In the genomic region with DNA sequence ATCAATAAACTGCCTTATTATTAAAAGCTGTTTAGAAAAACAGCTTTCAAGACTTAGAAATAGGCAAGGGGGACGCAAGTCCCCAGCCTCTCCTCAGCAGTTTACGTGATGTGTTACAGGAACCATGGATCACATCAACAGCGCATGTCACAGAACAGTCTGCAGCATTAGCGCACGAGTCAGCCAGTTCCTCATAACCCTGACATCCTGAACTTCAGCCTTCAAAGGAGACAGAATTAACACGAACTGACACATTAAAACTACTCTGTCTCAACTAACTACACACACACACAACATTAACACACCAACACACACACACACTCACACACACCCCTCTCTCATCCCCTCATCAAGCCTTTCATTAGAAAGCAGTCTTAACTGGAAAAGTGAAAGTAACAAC, we compare ENCODE assay signal across 15 mouse cellular contexts.
DNase-seq lines count a peak whose midpoint lies in the region; ATAC-seq lines count a peak whose summit lies in the region.
"Had no signal": no experiment of that assay in that cellular context is flagged by ENCODE, and none has a peak within 500 bp of the region (broad histone marks: within the 10 kb centered on the region; RNA-seq: fewer than 3 reads in every experiment).

No protein-coding gene starts in this region.

- 68% methylated on average over 6 of the region's 6 CpGs for WGBS in heart, embryonic 12.5 days

- H3K36me3 ChIP-seq in heart, embryonic 12.5 days, result no peaks in the 10 kb centered on the region

- no peaks in the 10 kb centered on the region for H3K9me3 ChIP-seq in heart, embryonic 12.5 days (replicated peaks)
- H3K9me3 ChIP-seq: neural tube, embryonic 13.5 days had no signal

- H3K27ac ChIP-seq in heart, embryonic 12.5 days (ENCODE audit: poor library complexity, severe bottlenecking), result no peak overlapping the region
- H3K27ac ChIP-seq: left cerebral cortex, adult 2 months; neural tube, embryonic 13.5 days had no signal

- no peak overlapping the region for H3K4me3 ChIP-seq in heart, embryonic 12.5 days
- H3K4me3 ChIP-seq: left cerebral cortex, adult 2 months; neural tube, embryonic 13.5 days had no signal

- peak overlapping the region; percentile 29; the same call in 1 of the 2 replicates for H3K4me2 ChIP-seq in heart, embryonic 12.5 days
- H3K4me2 ChIP-seq: neural tube, embryonic 13.5 days had no signal

- DNase-seq in heart, adult 9 months (ENCODE audit: low spot score in 2 of 2), result no peak
- DNase-seq in lung, postnatal 36 days, result peak; percentile 39
- no peak for DNase-seq in lung, postnatal 10 days
- peak; percentile 65 for DNase-seq in induced T-regulatory cell, adult 2 months (ENCODE audit: low read depth)
- DNase-seq in yolk sac, embryonic 10.5 days (ENCODE audit: low spot score), result no peak
- DNase-seq in gastrocnemius, postnatal 36 days, result no peak
- DNase-seq: adrenal gland, postnatal 10 days; cerebellum, adult 9-10 months; kidney, postnatal 10 days; right cerebral cortex, postnatal 14 days had no signal

- intact Hi-C loops in gastrocnemius, postnatal 36 days (cut with DNase I), result no loop called here

- no peak for ATAC-seq in heart, embryonic 12.5 days (ENCODE audit: insufficient number of reproducible peaks, low FRiP score)
- peak; percentile 77 for ATAC-seq in megakaryocyte-erythroid progenitor cell, adult 5-6 weeks (replicated peaks; ENCODE audit: low FRiP score, low TSS enrichment, poor library complexity, severe bottlenecking)
- ATAC-seq: Patski had no signal

- H3K9ac ChIP-seq in heart, embryonic 12.5 days, result no peak overlapping the region
- H3K9ac ChIP-seq: neural tube, embryonic 13.5 days had no signal

- H3K4me1 ChIP-seq in heart, embryonic 12.5 days (replicated peaks), result peaks cover 18% of the 10 kb centered on the region
- H3K4me1 ChIP-seq: neural tube, embryonic 13.5 days had no signal

- no peaks in the 10 kb centered on the region for H3K27me3 ChIP-seq in heart, embryonic 12.5 days (replicated peaks)
- H3K27me3 ChIP-seq: neural tube, embryonic 13.5 days; Patski had no signal

Comparison
In these comparisons a context has a peak if more than half of its experiments do, and no peak if none do; other contexts are left out.
1. DNase-seq: peak in lung, postnatal 36 days (single experiment) and induced T-regulatory cell, adult 2 months (single experiment); none in heart, adult 9 months (0 of 2), lung, postnatal 10 days (single experiment), yolk sac, embryonic 10.5 days (single experiment) and gastrocnemius, postnatal 36 days (0 of 2).